Mouse (Mus musculus) c-Kit-negative CD71-positive TER-119-positive erythroid progenitor cells, embryonic 14.5 days (primary cell): ENCODE results near the gene Brip1.

Source experiments
- DNase-seq: peaks from one replicate; pipeline ENCODE4 v3.0.0-alpha.2; 2013; ENCODE audit warnings: low read depth, low spot score

Gene Brip1

DNA sequence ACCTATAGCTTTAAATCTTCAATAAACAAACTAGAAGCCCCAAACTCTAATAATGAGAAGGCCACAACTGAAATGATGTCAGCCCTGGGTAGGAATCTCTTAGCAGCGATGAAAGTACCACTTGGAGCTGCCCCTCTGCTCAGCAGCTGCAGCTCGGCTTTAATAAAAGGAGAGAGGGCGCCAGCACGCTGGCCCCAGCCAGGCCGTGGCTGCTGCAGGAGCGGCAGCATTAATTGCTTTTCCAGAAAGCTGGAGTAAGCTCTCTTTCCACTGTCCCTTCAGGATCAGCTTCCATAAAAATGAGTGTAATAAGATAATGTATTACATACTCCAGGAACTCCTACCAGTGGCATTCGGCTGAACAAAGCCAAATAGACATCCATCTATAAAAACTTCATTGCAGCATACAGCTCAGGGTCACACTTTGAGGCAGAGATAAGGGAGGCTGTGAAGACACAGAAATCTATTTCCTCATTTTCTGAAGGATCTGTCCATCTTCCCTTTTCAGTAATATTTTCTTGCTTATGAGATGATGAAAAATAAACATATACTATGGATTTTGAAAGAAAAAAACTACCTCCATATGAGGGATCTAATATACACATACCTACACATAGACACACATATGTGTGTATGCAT, 174.3 kb downstream of the Brip1 start:
- DNase-seq = no peak

DNA sequence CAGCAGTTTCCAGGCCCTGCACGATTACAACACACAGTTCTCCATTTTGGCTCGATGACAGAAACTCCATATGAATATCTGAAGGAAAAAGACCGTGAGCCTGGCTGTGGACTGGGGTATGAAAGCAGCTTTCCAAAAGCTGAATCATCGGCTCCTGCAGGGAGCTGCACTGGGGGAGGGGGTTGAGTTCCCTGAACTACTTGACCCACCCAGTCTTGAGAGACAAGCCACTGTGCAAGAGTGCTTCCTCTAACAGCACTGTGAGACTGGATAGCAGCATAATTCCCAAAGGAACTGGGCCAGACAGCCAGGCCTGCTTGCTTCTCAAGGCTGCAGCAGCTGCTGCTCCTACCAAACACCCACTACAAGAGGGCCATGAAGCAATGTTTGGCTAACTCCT, 178.6 kb downstream of the Brip1 start:
- no peak for DNase-seq

DNA sequence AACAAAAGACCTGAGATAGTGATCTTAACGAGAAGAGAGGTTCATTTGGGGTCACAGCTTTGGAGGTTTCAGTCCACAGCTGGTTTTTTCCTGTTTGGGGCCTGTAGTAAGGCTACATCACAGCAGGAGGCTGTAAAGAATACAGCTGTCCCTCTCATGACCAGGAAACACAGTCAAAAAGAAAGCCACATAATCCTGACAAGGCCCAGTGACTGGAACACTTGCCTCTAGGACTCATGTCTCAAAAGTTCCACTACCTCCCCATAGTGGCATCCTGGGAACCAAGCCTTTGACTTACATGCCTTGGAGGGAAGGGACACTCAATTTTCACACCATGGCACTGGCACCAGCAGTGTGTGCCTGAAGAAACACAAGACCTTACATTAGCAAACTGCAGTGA, 181.0 kb downstream of the Brip1 start:
- no peak for DNase-seq

- no peak for DNase-seq
Measured at GRCm38 (mm10) chr11:86016242-86016641, 184.8 kb downstream of the Brip1 start.

DNA sequence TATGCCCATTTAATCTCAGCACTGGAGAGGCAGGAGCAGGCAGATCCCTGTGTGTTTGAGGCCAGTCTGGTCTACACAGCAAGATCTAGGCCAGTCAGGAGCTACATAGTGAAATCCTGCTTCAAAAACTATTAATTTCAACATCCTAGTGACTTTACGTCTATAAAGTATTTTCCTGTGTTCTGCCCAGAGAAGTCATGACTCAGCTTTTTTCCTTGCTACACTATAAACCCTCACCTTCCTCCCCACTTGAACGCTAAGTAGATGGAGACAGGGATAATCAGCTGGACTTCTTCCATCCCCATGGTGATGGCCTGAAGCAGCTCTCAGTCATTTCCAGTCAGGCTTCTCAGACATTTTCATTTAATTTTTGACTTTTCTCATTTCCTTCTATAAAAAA, 187.9 kb downstream of the Brip1 start:
- no peak for DNase-seq

DNA sequence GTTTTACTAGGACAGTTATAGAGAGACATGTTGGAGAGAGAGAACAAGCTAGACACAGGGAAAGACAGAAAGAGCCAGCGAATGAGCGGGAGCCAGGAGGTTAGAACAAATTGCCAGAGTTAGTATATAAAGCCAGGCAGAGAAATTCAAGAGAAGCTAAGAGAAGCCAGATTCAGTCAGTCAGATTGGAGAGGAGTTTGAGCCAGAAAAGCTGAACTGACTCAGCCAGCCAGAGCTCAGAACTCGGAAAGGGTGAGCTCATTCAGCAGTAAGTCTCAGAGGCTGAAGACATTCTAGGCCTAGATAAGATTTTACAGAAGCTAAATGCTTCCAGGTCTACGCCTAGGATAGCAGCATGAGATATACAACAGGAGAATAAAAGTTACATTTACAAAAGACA, 190.5 kb downstream of the Brip1 start:
- DNase-seq = no peak

- no peak for DNase-seq
Measured at GRCm38 (mm10) chr11:86008211-86008905, 192.6 kb downstream of the Brip1 start.
